Mouse (Mus musculus): ENCODE data around the gene Mief2. TPM values are rescaled to one million over a fixed set of nuclear protein-coding genes. Genes with fewer than 3 reads are reported as not detected.

Gene Mief2
- polyA plus RNA-seq, 1 experiment from 2014 or later = 15.2 TPM

DNA sequence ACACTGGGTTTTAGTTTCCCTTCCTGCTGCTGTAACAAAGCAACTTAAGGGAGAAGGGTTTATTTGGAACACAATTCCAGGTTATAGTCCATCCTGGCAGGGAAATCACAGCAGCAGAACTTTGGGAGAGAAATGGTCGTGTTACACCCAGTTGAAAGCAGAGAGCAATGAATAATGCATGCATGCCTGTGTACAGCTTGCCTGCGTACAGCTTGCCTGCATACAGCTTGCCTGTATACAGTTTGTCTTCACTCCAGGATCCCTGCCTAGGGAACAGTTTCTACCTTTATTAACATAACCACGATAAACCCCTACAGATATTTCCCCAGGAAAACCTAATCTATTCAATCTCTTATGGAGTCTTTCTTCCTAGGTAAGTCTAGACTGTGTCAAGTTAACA, 42.6 kb downstream of the Mief2 start:
- Histone ChIP-seq H3K4me2 (replicated peaks) (no peak overlapping the region), H3K9me3 (no peaks in the 10 kb centered on the region), H3K27me3 (no peaks in the 10 kb centered on the region), H3K4me1 (peaks cover 11% of the 10 kb centered on the region), H3K27ac (replicated peaks) (no peak overlapping the region), H3K9ac (replicated peaks) (no peak overlapping the region), H3K36me3 (no peaks in the 10 kb centered on the region), H3K4me3 (no peak overlapping the region)
- ATAC-seq (ENCODE audit: low FRiP score, low read depth) = no peak
- WGBS = 88% methylated on average over 3 of the region's 3 CpGs

DNA sequence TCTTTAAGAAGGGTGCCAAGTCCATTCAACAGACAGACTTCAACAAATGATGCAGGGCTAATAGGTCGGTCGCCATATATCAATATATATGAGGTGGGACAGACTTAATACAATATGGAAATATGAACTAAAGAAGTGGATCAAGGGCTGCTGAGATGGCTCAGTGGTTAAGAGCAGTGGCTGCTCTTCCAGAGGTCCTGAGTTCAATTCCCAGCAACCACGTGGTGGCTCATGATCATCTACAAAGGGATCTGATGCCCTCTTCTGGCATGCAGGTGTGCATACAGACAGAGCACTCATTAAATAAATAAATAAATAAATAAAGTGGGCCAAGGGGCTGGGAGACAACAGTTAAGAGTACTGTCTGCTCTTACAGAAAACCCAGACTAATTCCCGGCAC, 44.0 kb downstream of the Mief2 start:
- H3K4me1 ChIP-seq = peaks cover 18% of the 10 kb centered on the region
- no peaks in the 10 kb centered on the region for H3K9me3 ChIP-seq
- 86% methylated on average over 4 of the region's 4 CpGs for WGBS
- H3K27ac ChIP-seq (replicated peaks) = no peak overlapping the region
- no peak overlapping the region for H3K9ac ChIP-seq (replicated peaks)
- H3K27me3 ChIP-seq = no peaks in the 10 kb centered on the region
- ATAC-seq (ENCODE audit: low FRiP score, low read depth) = no peak
- no peak overlapping the region for H3K4me2 ChIP-seq (replicated peaks)
- H3K36me3 ChIP-seq = no peaks in the 10 kb centered on the region
- H3K4me3 ChIP-seq = no peak overlapping the region

DNA sequence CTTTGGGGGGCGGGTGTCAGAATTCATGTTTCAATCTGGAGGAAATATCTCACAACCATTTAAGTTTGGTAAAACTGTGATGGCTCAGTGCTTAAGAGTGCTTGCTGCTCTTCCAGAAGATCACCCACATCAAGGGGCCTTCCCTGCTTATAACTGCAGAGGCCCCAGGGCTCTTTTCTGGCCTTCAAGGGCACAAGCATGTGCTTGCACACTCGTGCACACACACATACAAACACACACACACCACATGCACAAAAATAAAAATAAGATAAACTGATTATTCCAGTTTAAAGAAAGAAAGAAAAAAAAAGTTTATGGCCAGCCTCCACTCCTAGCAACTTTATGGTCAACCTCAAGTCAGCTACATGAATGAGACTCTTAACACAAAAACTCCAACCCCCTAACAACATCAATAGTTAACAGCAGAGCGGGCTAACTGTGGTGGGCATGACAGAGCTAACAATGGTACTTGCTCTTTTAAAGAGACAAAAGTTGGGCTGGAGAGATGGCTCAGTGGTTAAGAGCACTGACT, 46.0 kb downstream of the Mief2 start:
- peaks cover 32% of the 10 kb centered on the region for H3K4me1 ChIP-seq
- peaks cover 1% of the 10 kb centered on the region; the same call in 1 of the 2 replicates for H3K36me3 ChIP-seq
- H3K4me2 ChIP-seq (replicated peaks) = no peak overlapping the region
- H3K27me3 ChIP-seq = no peaks in the 10 kb centered on the region
- ATAC-seq (ENCODE audit: low FRiP score, low read depth) = no peak
- WGBS = 98% methylated on average over 3 of the region's 3 CpGs
- no peak overlapping the region for H3K27ac ChIP-seq (replicated peaks)
- no peak overlapping the region for H3K4me3 ChIP-seq
- H3K9ac ChIP-seq (replicated peaks) = no peak overlapping the region
- H3K9me3 ChIP-seq = no peaks in the 10 kb centered on the region

DNA sequence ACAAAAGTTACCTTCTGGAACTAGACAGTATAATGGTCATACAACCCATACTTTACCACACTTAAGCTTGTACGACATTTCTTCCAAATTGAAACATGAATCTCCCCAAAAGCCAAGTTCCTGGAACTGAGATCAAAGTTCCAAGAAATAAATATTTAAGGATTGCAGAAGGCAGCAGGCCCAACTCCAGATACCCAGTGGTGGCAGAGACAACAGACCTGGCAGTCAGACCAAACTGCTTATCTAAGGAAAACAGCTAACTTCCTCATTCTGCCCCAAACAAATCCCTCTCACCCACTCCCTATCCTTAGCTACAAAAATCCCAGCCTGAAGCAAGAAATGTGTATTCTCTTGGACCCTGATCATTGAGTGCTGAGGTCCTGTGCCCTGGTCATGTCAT, 46.6 kb downstream of the Mief2 start:
- 86% methylated on average over 1 of the region's 1 CpGs for WGBS
- Histone ChIP-seq H3K36me3 (peaks cover 7% of the 10 kb centered on the region; the same call in 1 of the 2 replicates), H3K4me2 (replicated peaks) (peak overlapping the region; percentile 89), H3K9ac (replicated peaks) (no peak overlapping the region; the same call in 1 of the 2 replicates), H3K27me3 (no peaks in the 10 kb centered on the region), H3K27ac (replicated peaks) (no peak overlapping the region), H3K9me3 (no peaks in the 10 kb centered on the region), H3K4me3 (no peak overlapping the region), H3K4me1 (peaks cover 39% of the 10 kb centered on the region)
- no peak for ATAC-seq (ENCODE audit: low FRiP score, low read depth)

DNA sequence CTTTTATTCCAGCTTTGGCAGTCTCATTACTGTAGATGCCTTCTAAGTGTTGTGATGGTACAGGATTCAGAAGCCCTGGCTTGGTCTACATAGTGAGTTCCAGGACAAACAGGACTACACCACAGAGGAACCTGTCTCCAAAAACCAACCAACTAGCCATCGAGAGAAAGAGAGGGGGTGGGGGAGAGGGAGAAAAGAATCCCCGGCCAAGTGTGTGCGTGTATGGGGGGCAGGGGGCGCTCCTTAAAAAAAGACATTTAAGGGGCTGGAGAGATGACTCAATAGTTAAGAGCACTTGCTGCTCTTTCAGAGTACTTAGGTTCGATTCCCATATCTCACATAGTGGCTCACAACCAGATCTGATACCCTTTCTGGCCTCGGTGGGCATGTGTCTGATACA, 47.4 kb downstream of the Mief2 start:
- H3K4me1 ChIP-seq = peaks cover 46% of the 10 kb centered on the region
- no peak overlapping the region for H3K9ac ChIP-seq (replicated peaks)
- peak overlapping the region; percentile 89 for H3K4me2 ChIP-seq (replicated peaks)
- 60% methylated on average over 6 of the region's 6 CpGs for WGBS
- ATAC-seq (ENCODE audit: low FRiP score, low read depth) = no peak
- no peaks in the 10 kb centered on the region for H3K27me3 ChIP-seq
- no peak overlapping the region for H3K27ac ChIP-seq (replicated peaks)
- H3K4me3 ChIP-seq = peak overlapping the region; percentile 67
- peaks cover 13% of the 10 kb centered on the region; the same call in 1 of the 2 replicates for H3K36me3 ChIP-seq
- no peaks in the 10 kb centered on the region for H3K9me3 ChIP-seq

DNA sequence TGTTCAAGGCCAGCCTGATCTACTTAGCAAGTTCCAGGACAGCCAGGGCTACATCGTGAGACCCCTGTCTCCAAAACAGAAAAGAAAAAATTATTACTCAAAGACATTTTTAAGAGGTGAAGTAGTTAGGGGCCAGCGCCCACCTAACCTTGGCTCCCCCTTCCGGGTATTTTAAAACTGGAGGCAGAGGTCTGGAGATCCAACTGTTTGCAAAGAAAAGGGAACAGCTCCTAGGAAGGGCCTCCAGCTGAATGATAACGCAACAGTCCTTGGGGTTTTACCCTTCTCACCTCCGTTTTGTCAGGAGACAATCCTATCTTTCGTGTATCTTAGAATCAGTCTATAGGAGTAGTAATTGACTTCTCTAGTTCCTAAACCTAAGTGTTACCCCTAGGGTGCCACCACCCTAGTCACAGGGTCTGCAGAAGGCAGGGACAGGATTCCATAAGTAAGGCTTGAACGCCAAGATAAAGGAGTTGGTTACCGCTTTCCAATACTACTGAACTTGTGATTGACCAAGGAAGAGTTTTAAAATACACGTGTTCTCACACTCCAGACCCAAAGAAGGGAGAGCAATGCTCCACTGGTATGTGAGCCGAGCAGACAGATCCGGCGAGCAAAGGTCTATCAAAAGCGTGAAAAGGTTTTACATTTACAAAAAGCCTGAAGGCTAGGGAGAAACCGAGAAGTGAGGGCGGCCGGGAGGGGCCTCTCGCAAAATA, 48.1 kb downstream of the Mief2 start:
- H3K4me1 ChIP-seq = peaks cover 53% of the 10 kb centered on the region
- H3K9ac ChIP-seq (replicated peaks) = peak overlapping the region; percentile 66
- peak overlapping the region; percentile 89 for H3K4me2 ChIP-seq (replicated peaks)
- WGBS = 3% methylated on average over 17 of the region's 17 CpGs
- ATAC-seq (ENCODE audit: low FRiP score, low read depth) = no peak
- H3K36me3 ChIP-seq = peaks cover 13% of the 10 kb centered on the region; the same call in 1 of the 2 replicates
- no peaks in the 10 kb centered on the region for H3K9me3 ChIP-seq
- H3K4me3 ChIP-seq = peak overlapping the region; percentile 67
- H3K27me3 ChIP-seq = no peaks in the 10 kb centered on the region
- peak overlapping the region; percentile 79; the same call in 1 of the 2 replicates for H3K27ac ChIP-seq (replicated peaks)

DNA sequence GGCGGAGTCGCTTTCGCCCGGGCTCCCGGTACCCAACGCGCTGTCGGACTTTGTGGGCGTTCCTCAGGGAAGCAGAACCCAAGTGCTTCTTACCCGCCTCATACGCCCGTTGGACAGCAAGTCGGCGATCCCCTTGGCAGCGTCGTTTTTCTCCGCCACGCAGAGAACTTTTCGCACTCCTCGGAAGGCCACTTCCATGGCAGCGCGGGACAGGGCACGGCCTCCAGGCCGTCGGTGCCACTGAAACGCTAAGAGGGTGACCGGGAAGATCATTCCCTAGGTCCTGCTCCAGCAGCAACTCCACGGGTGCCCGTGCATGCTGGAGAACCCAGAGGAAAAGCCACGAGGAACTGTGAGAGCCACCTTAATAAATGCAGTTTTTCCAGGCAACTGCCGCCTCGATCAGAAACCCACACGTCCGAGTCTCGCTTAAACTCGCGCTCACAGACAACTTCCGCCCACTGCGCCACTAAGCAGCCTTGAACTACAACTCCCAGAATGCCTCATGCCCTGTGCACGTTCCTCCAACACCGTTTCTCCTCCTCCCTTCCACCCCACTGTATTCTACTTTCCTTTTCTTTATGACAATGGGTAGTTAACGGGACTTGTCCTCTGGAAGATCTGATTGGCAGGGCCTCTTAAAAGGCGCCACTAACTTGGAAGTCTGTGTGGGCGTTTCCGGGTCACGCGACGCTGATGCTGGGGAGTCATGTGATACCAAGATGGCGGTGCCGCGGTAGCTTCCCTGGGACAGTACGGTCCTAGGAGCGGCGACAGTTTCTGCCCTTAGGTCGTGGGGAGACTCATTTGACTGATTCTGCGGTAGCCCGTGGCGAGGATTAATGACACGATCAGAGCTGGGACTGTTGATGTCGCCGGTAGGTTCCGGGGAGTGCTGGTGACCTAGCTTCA, 48.9 kb downstream of the Mief2 start, which contains the start of the genes Top3a and Smcr8:
Top3a (minus strand) TSS at position 537 of the 912 bp plus-strand sequence.
Smcr8 (plus strand) TSS at position 696 of the 912 bp plus-strand sequence.
- Histone ChIP-seq H3K27me3 (no peaks in the 10 kb centered on the region), H3K9me3 (no peaks in the 10 kb centered on the region), H3K27ac (replicated peaks) (peak within 1 kb of the TSS; percentile 79), H3K4me3 (peak within 1 kb of the TSS; percentile 67), H3K9ac (replicated peaks) (peak within 1 kb of the TSS; percentile 79), H3K4me2 (replicated peaks) (peak within 1 kb of the TSS; percentile 89), H3K36me3 (peaks cover 13% of the 10 kb centered on the region; the same call in 1 of the 2 replicates), H3K4me1 (peaks cover 61% of the 10 kb centered on the region)
- peak; percentile 98 for ATAC-seq (ENCODE audit: low FRiP score, low read depth)
- WGBS = under 1% methylated on average over 62 of the region's 62 CpGs

DNA sequence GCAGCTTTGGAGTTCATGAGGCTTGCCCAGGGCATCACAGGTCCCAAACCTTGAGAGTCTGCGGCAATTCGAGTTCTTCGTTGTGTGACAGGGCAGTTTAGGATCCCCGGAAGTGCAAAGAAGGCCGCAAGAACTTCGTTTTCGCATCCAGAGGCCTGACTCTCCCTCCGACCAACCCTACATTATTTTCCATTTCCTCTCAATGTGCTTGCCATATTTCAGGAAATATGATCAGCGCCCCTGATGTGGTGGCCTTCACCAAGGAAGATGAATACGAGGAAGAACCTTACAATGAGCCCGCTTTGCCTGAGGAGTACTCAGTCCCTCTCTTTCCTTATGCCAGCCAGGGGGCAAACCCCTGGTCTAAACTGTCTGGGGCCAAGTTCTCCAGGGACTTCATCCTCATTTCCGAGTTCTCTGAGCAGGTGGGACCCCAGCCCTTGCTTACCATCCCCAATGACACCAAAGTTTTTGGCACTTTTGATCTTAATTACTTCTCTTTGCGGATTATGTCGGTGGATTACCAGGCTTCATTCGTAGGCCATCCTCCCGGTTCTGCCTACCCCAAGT, 49.7 kb downstream of the Mief2 start:
- H3K36me3 ChIP-seq = peaks cover 13% of the 10 kb centered on the region; the same call in 1 of the 2 replicates
- no peaks in the 10 kb centered on the region for H3K9me3 ChIP-seq
- WGBS = 25% methylated on average over 16 of the region's 16 CpGs
- no peaks in the 10 kb centered on the region for H3K27me3 ChIP-seq
- peaks cover 69% of the 10 kb centered on the region for H3K4me1 ChIP-seq
- no peak for ATAC-seq (ENCODE audit: low FRiP score, low read depth)
- H3K4me2 ChIP-seq (replicated peaks) = peak overlapping the region; percentile 89
- H3K27ac ChIP-seq (replicated peaks) = peak overlapping the region; percentile 79; the same call in 1 of the 2 replicates
- H3K4me3 ChIP-seq = peak overlapping the region; percentile 67
- H3K9ac ChIP-seq (replicated peaks) = peak overlapping the region; percentile 79

DNA sequence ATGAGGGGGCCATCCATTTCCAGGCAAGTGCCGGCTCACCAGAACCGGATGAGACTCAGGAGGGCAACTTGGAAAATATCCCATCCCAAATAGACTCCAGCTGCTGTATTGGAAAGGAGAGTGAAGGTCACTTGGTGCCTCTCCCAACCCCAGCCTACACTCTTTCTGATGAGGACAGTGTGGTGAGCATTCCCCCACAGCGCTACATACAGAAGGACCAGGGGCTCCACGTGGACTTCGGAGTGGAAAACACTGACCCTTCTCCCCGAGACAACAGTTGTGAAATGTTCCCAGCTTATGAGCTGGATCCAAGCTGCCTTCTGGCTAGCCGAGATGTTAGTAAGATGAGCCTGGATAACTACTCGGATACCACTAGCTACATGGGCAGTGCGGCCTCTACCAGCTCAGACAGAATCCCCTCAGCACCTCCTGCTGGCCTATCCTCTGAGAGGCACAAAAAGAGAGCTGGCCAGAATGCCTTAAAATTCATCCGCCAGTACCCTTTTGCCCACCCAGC, 51.5 kb downstream of the Mief2 start:
- no peaks in the 10 kb centered on the region for H3K9me3 ChIP-seq
- peak overlapping the region; percentile 8 for H3K4me3 ChIP-seq
- H3K27me3 ChIP-seq = no peaks in the 10 kb centered on the region
- no peak for ATAC-seq (ENCODE audit: low FRiP score, low read depth)
- H3K4me1 ChIP-seq = peaks cover 69% of the 10 kb centered on the region
- peak overlapping the region; percentile 40 for H3K4me2 ChIP-seq (replicated peaks)
- peaks cover 27% of the 10 kb centered on the region for H3K36me3 ChIP-seq
- H3K27ac ChIP-seq (replicated peaks) = no peak overlapping the region
- WGBS = 91% methylated on average over 10 of the region's 10 CpGs
- H3K9ac ChIP-seq (replicated peaks) = peak overlapping the region; percentile 29; the same call in 1 of the 2 replicates
